Mouse (Mus musculus) layer of hippocampus, postnatal 10 days (tissue): ENCODE results near the gene Gm10392. TPM values are rescaled to one million over a fixed set of nuclear protein-coding genes. Genes with fewer than 3 reads are reported as not detected.

ENCODE experiments used
- DNase-seq, 2 experiments: peaks; one replicate each; pipeline ENCODE4 v3.0.0; 2021; ENCODE audit warnings: low spot score in 2 of 2
- total RNA-seq, 2 experiments: library from RNA; stranded (reverse); gene quantifications; 2 replicates each; pipeline ENCODE4 v1.2.3; 2021

Gm10392 gene
- total RNA-seq, 2 experiments from 2014 or later, result not detected

GRCm38 (mm10) chr11:77508068-77509021 lies 10.7 kb downstream of the Gm10392 start:
- DNase-seq, result peak; percentile 80 to 89

GRCm38 (mm10) chr11:77507426-77507825 lies 11.6 kb downstream of the Gm10392 start:
- no peak for DNase-seq

- DNase-seq, result no peak
Observed at GRCm38 (mm10) chr11:77506941-77507340, 12.1 kb downstream of the Gm10392 start.

- DNase-seq, result no peak
Observed at GRCm38 (mm10) chr11:77506273-77506672, 12.7 kb downstream of the Gm10392 start.

GRCm38 (mm10) chr11:77505291-77505980 lies 13.6 kb downstream of the Gm10392 start:
- DNase-seq, result no peak

- no peak for DNase-seq
Observed at GRCm38 (mm10) chr11:77504377-77504776, 14.6 kb downstream of the Gm10392 start.

GRCm38 (mm10) chr11:77503511-77503910 lies 15.5 kb downstream of the Gm10392 start:
- no peak for DNase-seq

GRCm38 (mm10) chr11:77502481-77502880 lies 16.5 kb downstream of the Gm10392 start:
- DNase-seq, result no peak

- no peak for DNase-seq
Observed at GRCm38 (mm10) chr11:77501971-77502370, 17.0 kb downstream of the Gm10392 start.

GRCm38 (mm10) chr11:77501392-77501791 lies 17.6 kb downstream of the Gm10392 start:
- peak; percentile 81 to 85 for DNase-seq

GRCm38 (mm10) chr11:77500361-77501325 lies 18.4 kb downstream of the Gm10392 start:
- peak; percentile 34 to 55 for DNase-seq

GRCm38 (mm10) chr11:77499354-77499753 lies 19.6 kb downstream of the Gm10392 start:
- peak; percentile 35 to 46 for DNase-seq

- DNase-seq, result no peak
Observed at GRCm38 (mm10) chr11:77498261-77499139, 20.5 kb downstream of the Gm10392 start.

GRCm38 (mm10) chr11:77497851-77498250 lies 21.1 kb downstream of the Gm10392 start:
- peak in 1 of 2 experiments; percentile 25 for DNase-seq

GRCm38 (mm10) chr11:77497341-77497756 lies 21.6 kb downstream of the Gm10392 start:
- peak in 1 of 2 experiments; percentile 52 for DNase-seq

GRCm38 (mm10) chr11:77495507-77495906 lies 23.5 kb downstream of the Gm10392 start:
- no peak for DNase-seq

- DNase-seq, result no peak
Observed at GRCm38 (mm10) chr11:77494782-77495181, 24.2 kb downstream of the Gm10392 start.

- DNase-seq, result no peak
Observed at GRCm38 (mm10) chr11:77494344-77494676, 24.7 kb downstream of the Gm10392 start.

- DNase-seq, result peak; percentile 68 to 70
Observed at GRCm38 (mm10) chr11:77493512-77494343, 25.3 kb downstream of the Gm10392 start, which contains the start of gene Git1. TSS of gene Git1 (plus strand) at chr11:77493562.
